Mouse (Mus musculus) lung, postnatal 0 days (tissue): ENCODE measurements around the gene Abhd2.

Source experiments
- CTCF ChIP-seq: IDR thresholded peaks from 2 replicates; pipeline ENCODE4 v1.5.1; 2016; ENCODE audit warnings: antibody characterized with exemption, mild to moderate bottlenecking
- EP300 ChIP-seq: IDR thresholded peaks from 2 replicates; pipeline ENCODE4 v1.6.1; 2016; ENCODE audit warnings: antibody characterized with exemption, mild to moderate bottlenecking, control low read depth

GRCm38 (mm10) chr7:79312246-79312645 is 39.2 kb downstream of the Abhd2 start:
- no peak for TF ChIP-seq EP300
- no peak for TF ChIP-seq CTCF
